Mouse (Mus musculus) ES-E14 (cell line): ENCODE data around the gene Rgs6. TPM values are rescaled to one million over a fixed set of nuclear protein-coding genes. Genes with fewer than 3 reads are reported as not detected.

Experiments used
- DNase-seq: peaks from one replicate; pipeline ENCODE4 v3.0.0-alpha.2; 2013; ENCODE audit warnings: low read depth, low spot score
- H3K27ac ChIP-seq: 2 replicates; pipeline ENCODE4 v1.5.1; 2012; ENCODE audit warnings: low read depth, mild to moderate bottlenecking, low read length, moderate library complexity, mixed read lengths; ENCODE audit not compliant: poor library complexity, insufficient read depth, severe bottlenecking
- H3K36me3 ChIP-seq: 2 replicates; pipeline ENCODE4 v1.6.1; 2012; ENCODE audit warnings: mild to moderate bottlenecking, low read length, moderate library complexity, mixed read lengths; ENCODE audit not compliant: control insufficient read depth, poor library complexity, insufficient read depth, severe bottlenecking
- H3K4me1 ChIP-seq, 2 experiments: fragments of 150-350 bp in 1 of 2; sonication (generic) in 1 of 2; 2 replicates each; pipeline ENCODE4 v1.6.1; 2012; ENCODE audit warnings: low read length in 2 of 2, mild to moderate bottlenecking in 1 of 2, mixed read lengths in 1 of 2; ENCODE audit not compliant: control insufficient read depth in 2 of 2, insufficient read depth in 2 of 2, poor library complexity in 1 of 2
- H3K4me3 ChIP-seq, 2 experiments: fragments of 150-350 bp in 1 of 2; sonication (generic) in 1 of 2; 2 replicates each; pipeline ENCODE4 v1.5.1; 2012; ENCODE audit warnings: low read length in 2 of 2, low read depth in 1 of 2, mild to moderate bottlenecking in 1 of 2, mixed read lengths in 1 of 2; ENCODE audit not compliant: insufficient read depth in 1 of 2, poor library complexity in 1 of 2, severe bottlenecking in 1 of 2
- H3K9ac ChIP-seq: 2 replicates; pipeline ENCODE4 v1.6.1; 2012; ENCODE audit warnings: low read depth, mild to moderate bottlenecking, low read length, mixed read lengths; ENCODE audit not compliant: poor library complexity, insufficient read depth, severe bottlenecking
- H3K9me3 ChIP-seq: fragments of 150-350 bp; sonication (generic); 2 replicates; pipeline ENCODE4 v1.6.1; 2012; ENCODE audit warnings: low read depth, mild to moderate bottlenecking, low read length; ENCODE audit not compliant: control insufficient read depth, insufficient read depth
- CHD2 ChIP-seq: IDR thresholded peaks from 2 replicates; pipeline ENCODE4 v1.6.1; 2014; ENCODE audit warnings: mild to moderate bottlenecking, low read depth, low read length, inconsistent platforms
- HCFC1 ChIP-seq: IDR thresholded peaks from 2 replicates; pipeline ENCODE4 v1.6.1; 2012; ENCODE audit warnings: low read length, inconsistent platforms, borderline replicate concordance; ENCODE audit not compliant: insufficient read depth
- MAFK ChIP-seq: IDR thresholded peaks from 2 replicates; pipeline ENCODE4 v1.6.1; 2014; ENCODE audit warnings: mild to moderate bottlenecking, low read depth, low read length, inconsistent platforms; ENCODE audit not compliant: insufficient read depth
- ZC3H11A ChIP-seq: IDR thresholded peaks from 2 replicates; pipeline ENCODE4 v1.6.1; 2012; ENCODE audit warnings: low read depth, mild to moderate bottlenecking, inconsistent platforms, low read length, borderline replicate concordance
- ZNF384 ChIP-seq: IDR thresholded peaks from 2 replicates; pipeline ENCODE4 v1.6.1; 2012; ENCODE audit warnings: low read depth, low read length, inconsistent platforms
- in situ Hi-C, 2 experiments: fragments of 600-800 bp; cut with MboI; formaldehyde crosslinking; loops; one replicate each; pipeline ENCODE4 v1.15.1; 2025; ENCODE audit warnings: low sequenced_read_pairs in 2 of 2, inconsistent platforms in 1 of 2; ENCODE audit not compliant: unreplicated experiment in 2 of 2
- total RNA-seq: library from RNA; depleted of rRNA; stranded (reverse); fragments of 300-350 nt; gene quantifications from 2 replicates; pipeline ENCODE4 v1.2.3, GENCODE M21; 2012

Rgs6 gene
- total RNA-seq, 1 experiment: 0.49 TPM

DNA sequence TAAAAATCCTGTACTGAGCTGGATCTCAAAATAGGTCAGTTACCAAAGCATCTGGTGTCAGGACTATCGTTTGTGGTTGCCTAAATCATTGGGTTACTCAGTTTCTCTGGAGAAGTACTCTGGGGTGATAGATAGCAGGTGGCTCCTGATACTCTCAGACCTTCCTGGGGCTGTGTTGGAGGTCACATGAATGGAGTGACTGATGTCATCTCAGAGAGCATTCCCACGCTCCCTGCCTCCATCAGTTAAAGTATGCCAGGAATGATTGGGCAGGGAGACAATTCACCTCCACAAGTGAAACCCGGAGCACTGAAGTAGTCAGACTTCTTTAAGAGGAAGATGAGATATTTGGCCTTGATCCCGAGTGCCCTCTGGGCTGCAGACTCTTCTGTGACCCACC lies 15.9 kb downstream of the Rgs6 start:
- H3K4me3 ChIP-seq: no peak overlapping the region
- no peak for DNase-seq
- H3K36me3 ChIP-seq: no peaks in the 10 kb centered on the region
- in situ Hi-C loops: no loop called here
- no peaks in the 10 kb centered on the region for H3K9me3 ChIP-seq
- H3K9ac ChIP-seq: no peak overlapping the region
- TF ChIP-seq ZC3H11A (no peak), ZNF384 (no peak)
- no peak overlapping the region for H3K27ac ChIP-seq
- H3K4me1 ChIP-seq: no peaks in the 10 kb centered on the region

- H3K4me3 ChIP-seq: no peak overlapping the region
- H3K9me3 ChIP-seq: no peaks in the 10 kb centered on the region
- no peak for TF ChIP-seq CHD2
- TF ChIP-seq HCFC1: no peak
- no peak for TF ChIP-seq ZNF384
- no peak for TF ChIP-seq MAFK
- no peak for TF ChIP-seq ZC3H11A
- in situ Hi-C loops: no loop called here
- H3K36me3 ChIP-seq: no peaks in the 10 kb centered on the region
- no peaks in the 10 kb centered on the region; a peak in 1 of 4 replicates for H3K4me1 ChIP-seq
- no peak for DNase-seq
- H3K9ac ChIP-seq: no peak overlapping the region
- no peak overlapping the region for H3K27ac ChIP-seq
Observed at GRCm38 (mm10) chr12:82612769-82613660, 24.9 kb downstream of the Rgs6 start.

- no peaks in the 10 kb centered on the region for H3K36me3 ChIP-seq
- no peaks in the 10 kb centered on the region; a peak in 1 of 4 replicates for H3K4me1 ChIP-seq
- H3K4me3 ChIP-seq: peak overlapping the region; percentile 64 to 77
- TF ChIP-seq HCFC1 (no peak), MAFK (no peak), ZNF384 (no peak), CHD2 (no peak), ZC3H11A (no peak)
- no peaks in the 10 kb centered on the region for H3K9me3 ChIP-seq
- peak; percentile 25 for DNase-seq
- no peak overlapping the region for H3K27ac ChIP-seq
- peak overlapping the region; percentile 46 for H3K9ac ChIP-seq
- in situ Hi-C loops: no loop called here
Observed at GRCm38 (mm10) chr12:82616486-82616812, 28.4 kb downstream of the Rgs6 start.

GRCm38 (mm10) chr12:82616813-82617681 lies 29.0 kb downstream of the Rgs6 start:
- H3K36me3 ChIP-seq: no peaks in the 10 kb centered on the region
- no peaks in the 10 kb centered on the region for H3K9me3 ChIP-seq
- DNase-seq: peak; percentile 30
- H3K27ac ChIP-seq: no peak overlapping the region
- in situ Hi-C loops: no loop called here
- H3K4me3 ChIP-seq: peak overlapping the region; percentile 64 to 77
- H3K9ac ChIP-seq: peak overlapping the region; percentile 46
- H3K4me1 ChIP-seq: no peaks in the 10 kb centered on the region; a peak in 1 of 4 replicates
- TF ChIP-seq ZNF384 (no peak), ZC3H11A (no peak), HCFC1 (no peak), MAFK (no peak), CHD2 (no peak)
